Mouse (Mus musculus): ENCODE measurements at regions not wholly inside any gene's neighbourhood (a gene's known extent, or its start where the extent isn't known, plus 50 kb on each side); places are given as distances from the start of the nearest gene placed in this dataset.

DNA sequence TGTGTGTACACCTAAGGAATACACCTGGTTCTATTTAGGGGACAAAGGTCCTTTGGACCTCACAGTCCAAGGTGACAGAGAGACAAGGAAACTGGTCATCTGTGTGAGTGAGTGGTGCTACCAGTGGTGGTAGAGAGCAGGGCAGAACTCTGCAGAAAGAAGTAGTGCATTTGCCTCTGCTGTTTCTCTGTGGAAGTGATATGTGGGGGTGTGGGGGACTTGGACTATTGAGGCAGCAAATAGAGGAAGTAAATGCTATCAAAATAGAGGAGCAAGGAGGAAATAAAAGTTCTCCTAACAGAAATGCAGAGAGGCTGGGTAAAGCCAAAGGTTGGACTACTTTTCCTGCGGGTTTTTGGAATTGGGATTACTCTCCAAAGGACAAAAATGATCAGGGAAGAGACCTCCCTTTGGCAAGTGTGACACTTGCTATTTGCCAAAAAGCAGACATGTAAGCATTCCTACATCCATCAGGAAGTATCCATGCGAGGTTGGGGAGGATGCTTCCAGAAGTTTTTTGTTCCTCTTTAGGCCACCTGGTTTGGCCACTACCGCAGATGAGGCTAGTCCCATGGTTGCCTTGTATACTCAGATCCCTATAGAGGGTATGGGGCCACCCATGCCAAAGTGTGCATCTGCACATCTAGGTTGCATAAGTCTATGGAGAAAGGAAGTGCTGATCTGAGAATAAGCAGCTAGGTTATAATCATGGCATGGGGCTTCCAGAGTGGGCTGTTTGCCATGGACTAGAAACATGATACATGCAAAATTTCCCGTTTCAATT lies 285.0 kb upstream of the Klf4 start:
- no peak for DNase-seq (ENCODE audit: low spot score in 2 of 2)

DNA sequence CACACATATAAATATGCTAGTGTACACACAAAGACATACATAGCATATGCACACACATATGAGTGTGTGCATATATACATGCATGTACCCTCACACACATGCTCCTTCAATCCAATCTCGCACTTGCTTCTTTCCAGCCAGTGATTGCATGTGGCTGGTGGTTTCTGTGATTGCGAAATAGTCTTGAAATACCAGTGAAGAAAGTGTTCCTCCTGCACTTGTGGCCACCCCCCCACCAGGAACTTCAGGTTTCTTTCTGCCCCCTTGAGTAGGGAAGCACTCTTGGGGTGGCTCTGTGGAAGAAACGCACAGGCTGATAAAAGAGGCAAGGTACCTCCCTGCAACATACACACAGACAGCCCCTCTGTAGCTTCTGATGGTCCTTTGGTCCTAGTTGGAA lies 283.6 kb upstream of the Klf4 start:
- peak in 1 of 2 experiments; percentile 18 for DNase-seq (ENCODE audit: low spot score in 2 of 2)

DNA sequence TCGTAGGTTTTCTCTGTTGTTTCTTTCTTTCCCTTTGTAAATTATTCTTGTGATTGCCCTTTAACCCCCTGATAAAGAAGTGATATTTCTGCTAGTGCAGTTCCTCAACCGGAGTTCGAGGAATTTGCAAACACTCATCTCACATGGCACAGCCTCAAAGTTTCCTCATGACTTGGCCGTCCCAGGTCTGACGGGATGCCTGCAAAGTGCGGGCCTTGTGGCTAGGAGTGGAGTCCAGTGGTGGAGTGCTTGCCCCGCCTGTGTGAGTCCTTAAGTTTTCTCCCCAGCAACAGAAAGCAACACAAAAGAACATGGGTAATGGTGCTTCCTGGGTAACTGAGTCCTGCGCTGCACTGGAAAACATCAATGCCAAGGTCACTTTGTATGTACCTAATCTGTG lies 280.6 kb upstream of the Klf4 start:
- no peak for DNase-seq (ENCODE audit: low spot score in 2 of 2)

DNA sequence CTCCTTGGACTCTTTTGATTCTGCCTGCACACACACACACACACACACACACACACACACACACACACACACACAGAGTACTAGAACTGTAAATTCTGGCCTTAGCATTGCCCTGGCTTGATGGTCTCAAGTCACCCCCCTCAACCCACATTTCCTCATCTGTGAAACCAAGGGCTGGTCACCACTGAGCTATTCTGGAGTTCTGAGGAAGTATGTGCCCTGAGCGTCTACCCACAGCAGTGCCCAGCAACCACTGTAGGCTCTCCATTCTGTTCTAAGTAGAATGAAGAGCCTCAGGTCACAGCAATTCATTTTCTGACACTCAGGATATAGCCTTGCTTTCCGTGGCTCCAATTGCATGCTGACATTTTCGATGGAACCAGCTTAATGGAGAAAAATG lies 279.4 kb upstream of the Klf4 start:
- no peak for DNase-seq (ENCODE audit: low spot score in 2 of 2)

DNA sequence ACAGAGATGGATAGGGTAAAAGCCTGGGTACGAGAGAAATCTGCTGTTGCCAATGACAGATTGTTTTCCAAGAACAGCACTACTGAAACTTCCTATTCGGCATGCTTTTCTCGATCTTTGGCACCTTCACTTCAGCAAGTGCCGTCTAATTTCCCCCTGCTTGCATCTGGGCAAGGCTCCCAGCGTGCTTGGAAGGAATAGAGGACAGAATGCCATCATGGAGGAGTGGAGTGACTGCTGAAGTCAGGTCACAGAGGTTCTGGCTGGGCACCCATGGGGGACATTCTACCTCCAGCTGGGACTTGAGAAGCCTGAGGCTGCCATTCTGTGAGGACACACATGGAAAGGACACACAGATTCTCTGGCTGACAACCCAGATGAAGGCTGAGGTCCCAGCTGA lies 276.2 kb upstream of the Klf4 start:
- no peak for DNase-seq (ENCODE audit: low spot score in 2 of 2)

DNA sequence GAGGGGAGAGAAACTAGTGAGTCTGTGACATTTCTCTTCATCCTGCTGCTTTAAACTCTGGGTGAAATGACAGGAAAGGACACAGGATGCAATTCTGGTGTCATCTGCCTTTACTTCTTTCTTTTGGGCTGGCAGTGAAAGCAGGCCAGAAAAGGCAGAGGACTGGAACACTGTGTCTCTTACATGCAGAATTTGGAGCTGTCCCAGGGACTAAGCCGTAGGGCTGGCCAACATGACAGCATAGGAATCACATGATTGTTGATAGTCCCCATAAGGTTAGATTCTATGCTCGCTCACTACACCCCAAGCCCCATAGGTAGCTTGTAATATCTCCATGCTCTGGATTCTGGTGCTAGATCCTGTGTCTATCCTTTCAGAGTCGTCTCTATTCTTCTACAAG lies 274.5 kb upstream of the Klf4 start:
- no peak for DNase-seq (ENCODE audit: low spot score in 2 of 2)

DNA sequence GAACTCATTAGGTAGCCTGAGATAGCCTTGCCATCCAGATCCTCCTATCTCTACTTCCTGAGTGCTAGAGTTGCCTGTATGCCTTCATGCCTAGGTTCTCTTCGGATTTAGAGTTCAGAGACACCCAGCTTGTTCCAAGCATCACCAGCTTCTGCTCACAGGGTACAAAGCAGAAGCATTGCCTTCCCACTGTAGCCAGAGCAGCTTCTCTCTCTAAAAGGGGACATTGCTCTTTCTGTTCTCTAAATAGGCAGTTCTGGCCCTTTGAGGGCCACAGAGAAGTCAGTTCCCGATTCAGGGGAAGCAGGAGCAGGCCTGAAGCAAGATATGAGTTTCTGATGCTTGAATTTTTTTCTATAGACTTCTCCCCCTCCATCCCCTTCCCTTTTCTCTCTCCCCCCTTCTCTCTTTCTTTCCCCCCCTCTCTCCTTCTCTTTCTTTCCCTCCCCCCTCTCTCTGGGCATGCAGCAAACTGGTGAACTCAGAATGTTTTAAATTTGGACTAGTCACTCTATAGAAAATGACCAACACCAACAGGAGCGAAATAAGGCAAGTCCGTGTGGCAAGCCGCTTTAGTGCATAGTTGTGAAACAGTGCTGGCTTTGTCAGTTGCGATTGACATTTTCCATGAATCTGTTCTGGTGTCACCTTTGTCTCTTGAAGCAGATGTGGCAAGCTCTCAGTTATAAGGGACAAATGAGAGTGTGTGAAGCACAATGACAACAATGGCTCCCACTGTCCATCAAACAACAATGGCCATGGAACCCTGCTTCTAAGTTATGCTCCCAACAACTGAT lies 273.2 kb upstream of the Klf4 start:
- DNase-seq (ENCODE audit: low spot score in 2 of 2) = no peak

DNA sequence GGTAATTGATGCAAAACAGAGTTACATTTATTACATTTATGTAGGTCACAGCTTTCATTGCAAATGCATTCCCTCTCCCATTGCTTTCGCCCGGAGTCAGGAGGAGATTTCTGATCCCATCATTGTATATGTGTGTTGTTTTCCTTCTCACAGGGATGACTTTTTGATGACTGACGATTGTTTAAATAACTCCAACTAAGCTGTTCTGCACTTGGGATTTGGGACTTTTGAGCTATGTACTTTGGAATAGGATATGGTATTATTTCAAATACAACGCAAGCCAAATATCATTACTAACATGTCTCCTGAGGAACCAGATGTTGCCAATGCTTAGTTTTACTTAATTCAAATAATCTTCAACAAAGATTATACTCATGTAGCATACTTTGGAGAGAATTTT lies 269.8 kb upstream of the Klf4 start:
- no peak for DNase-seq (ENCODE audit: low spot score in 2 of 2)

DNA sequence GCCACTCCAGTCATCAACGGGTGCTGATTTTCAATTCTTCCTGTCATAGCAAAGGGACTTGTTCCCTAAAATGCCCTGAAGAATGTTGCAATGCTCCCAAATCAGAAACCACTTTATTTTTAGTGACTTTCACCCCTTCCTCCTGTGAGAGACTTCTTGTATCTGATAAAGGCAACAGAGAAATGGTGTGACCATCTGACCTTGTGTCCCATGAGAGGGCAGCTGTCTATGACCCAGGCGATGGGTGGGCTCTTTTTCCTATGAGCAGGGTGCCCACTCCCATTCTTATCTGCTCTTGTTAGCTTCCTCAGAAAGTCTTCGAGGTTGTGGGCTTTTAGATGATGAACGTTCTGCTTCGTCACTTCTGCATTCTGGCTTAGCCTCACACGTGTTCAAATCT lies 265.8 kb upstream of the Klf4 start:
- DNase-seq (ENCODE audit: low spot score in 2 of 2) = no peak

DNA sequence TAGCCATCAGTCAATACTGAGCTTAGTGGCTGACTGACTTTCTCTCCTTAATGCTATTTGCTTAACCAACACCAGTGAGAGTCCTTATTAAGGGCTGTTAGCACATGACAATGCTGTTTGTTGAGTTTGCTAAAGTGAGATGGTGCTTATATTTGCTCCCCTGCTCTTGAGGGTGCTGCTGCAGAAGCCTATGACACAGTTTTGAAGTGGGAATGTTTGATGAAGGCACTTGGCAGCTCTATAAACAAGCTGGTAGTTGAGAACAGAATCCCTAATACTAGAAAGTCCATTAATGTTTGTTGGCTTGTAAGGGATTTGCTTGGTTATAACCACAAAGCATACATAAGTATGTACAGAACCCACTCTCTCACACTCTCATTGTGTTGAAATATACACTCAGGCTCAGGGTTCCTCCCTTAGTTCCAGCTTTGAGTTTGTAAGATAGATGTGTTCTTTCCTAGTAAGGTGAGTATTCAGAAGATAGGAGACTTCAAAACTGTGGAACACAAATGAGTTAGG lies 249.1 kb upstream of the Klf4 start:
- no peak for DNase-seq (ENCODE audit: low spot score in 2 of 2)

DNA sequence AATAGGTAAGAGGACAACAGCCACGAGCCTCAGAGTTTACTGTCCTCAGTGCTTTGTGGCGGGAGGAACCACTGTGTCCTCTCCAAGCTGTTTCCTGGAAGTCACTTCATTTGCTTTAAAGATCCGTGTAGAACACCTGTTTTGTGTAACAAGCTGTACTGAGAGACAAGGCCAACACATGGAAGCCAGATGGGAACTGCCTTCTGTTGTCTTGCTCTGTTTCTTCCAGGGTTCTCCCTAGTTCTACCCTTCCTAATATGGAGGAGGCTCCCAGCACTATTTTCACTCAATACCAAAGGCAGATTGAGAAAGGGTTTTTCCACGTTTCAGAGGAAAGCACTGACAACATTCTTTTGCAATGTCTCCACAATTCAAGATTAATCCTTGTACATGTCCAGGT lies 247.3 kb upstream of the Klf4 start:
- DNase-seq (ENCODE audit: low spot score in 2 of 2) = no peak

DNA sequence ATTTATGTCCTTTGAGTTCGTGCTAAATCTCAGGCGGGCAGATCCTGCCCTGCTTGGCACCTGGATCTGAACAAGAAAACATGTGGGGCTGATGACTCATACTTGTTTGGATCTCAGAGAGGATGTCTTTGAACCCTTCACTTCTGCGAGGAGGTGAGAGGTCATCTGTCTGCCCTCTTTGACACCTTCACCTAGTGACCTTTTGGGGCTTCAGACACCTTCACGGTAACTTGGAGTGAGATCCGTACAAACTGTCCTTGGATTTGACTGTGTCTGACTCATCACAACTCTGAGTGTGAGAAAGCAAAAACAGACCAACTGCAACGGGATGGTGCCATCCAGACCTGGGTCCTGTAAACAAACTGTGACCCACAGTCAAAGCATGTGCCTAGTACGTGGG lies 243.6 kb upstream of the Klf4 start:
- no peak for DNase-seq (ENCODE audit: low spot score in 2 of 2)

DNA sequence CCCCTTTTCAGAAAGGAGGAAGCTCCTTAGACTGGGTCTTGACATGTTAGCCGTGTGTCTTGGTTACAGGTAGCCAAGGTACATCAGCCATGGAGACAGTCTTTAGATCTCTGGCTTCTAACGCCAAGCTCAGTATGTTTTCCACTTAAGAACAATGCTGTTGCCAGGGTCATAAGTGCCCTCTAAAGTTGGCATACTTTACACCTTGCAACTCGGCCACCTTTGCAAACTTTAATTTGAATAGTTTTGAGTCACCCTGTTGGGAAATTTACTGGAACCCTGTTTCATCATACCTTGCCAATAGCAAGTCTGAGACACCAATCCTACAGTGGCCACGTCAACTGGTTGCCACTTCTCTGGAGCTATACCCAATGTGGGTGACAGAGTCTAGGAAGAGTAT lies 242.3 kb upstream of the Klf4 start:
- DNase-seq (ENCODE audit: low spot score in 2 of 2) = no peak

DNA sequence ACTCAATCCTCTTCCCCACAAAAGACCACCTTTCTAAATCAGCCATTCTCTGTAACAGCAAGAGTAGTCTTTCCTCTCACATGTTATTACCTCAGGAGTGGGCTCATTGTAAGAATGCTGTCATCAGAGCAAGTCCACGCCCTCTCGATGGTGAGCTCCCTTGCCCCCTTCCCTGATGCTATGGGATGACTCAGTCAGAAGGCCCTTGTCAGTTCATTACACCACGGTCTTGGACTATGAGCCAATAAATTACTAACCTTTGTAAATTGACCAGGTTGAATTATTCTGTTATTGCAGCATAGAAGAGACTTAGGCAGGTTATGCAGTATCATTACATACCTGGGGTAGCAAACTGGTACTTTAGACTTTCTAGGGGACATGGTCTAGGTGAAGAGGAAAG lies 237.4 kb upstream of the Klf4 start:
- DNase-seq (ENCODE audit: low spot score in 2 of 2) = no peak

DNA sequence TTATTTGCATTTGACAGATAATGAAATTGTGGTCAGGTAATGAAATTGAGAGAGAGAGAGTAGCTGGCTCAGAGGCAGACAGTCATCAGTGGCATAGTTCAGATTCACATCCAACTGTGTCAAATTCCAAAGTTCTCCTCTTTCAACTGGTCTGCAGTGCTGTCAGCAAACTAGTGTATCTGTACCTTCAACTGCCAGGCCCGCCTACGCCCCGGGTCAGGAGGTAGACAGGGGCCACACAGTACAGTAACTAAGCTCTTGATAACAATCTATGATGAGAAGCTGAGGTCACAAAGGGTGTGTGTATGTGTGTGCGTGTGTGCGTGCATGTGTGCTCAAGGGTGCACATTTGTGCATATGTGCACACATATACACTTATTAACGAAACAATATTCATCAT lies 236.1 kb upstream of the Klf4 start:
- DNase-seq (ENCODE audit: low spot score in 2 of 2) = no peak

DNA sequence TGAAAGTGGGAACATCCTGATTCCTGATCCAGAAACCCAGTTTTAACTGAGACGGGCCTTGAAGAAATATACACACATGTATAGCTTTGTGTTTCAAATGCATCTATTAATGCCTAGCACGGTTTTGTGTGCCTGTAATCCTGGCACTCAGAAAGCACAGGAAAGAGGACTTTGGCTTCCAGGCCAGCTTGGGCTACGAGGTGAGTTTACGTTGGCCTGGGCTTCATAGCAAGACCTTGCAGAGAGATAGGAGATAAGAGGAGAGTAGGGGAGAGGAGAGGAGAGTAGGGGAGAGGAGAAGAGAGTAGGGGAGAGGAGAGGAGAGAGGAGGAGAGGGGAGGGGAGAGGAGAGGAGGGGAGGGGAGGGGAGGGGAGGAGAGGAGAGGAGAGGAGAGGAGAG lies 234.9 kb upstream of the Klf4 start:
- no peak for DNase-seq (ENCODE audit: low spot score in 2 of 2)

DNA sequence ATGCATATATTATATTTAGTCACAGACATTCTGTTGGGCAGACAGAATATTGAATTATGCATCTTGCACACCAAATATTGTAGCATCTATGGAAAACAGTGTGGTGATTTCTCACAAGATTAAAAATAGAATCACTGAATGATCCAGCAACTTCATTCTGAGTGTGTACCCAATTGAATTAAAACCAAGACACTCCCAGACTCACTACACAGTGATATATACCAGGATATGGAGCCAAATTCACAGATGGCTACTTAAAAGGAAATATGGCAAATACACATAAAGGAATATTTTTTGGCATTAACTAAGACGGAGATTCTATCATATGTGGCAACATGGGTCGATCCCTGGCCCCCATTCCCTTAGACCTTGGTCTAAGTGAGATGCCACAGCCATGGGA lies 233.5 kb upstream of the Klf4 start:
- no peak for DNase-seq (ENCODE audit: low spot score in 2 of 2)

DNA sequence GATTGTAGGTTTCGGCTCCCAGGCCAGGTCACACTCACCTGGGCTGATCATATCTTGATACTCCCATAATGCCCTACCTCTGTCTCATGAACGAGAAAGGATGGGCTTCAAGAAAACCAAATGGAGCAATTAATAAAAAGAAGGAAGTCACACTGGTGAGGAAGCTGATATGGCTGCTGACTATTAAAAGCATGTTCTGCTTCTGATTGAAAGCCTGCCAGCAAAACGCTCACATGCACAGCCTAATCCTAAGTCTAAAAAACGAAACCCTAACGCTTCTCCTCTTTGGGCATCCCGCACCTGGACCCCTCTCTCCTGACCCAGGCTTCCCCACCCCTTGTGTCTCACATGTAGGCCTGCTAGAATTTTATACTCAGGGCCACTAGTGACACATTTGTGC lies 230.8 kb upstream of the Klf4 start:
- no peak for DNase-seq (ENCODE audit: low spot score in 2 of 2)

DNA sequence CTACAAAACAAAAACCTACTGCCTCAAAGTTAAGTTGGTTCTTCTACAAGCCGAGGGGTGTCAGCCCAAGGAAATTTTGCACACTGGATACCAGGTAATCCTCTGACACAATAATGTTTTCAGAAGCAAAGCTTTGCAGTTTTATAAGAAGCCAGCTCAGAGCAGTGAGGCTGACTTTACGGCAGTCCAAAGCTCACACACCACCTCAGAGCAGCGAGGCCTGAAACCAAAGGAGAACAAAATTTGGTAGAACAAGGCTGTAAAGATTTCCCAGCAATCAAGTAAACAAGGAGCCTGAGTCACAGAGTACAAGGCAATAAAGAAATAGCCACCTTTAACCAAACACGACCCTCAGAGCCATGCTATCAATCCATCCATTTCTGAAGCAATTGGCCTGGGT lies 230.1 kb upstream of the Klf4 start:
- no peak for DNase-seq (ENCODE audit: low spot score in 2 of 2)

DNA sequence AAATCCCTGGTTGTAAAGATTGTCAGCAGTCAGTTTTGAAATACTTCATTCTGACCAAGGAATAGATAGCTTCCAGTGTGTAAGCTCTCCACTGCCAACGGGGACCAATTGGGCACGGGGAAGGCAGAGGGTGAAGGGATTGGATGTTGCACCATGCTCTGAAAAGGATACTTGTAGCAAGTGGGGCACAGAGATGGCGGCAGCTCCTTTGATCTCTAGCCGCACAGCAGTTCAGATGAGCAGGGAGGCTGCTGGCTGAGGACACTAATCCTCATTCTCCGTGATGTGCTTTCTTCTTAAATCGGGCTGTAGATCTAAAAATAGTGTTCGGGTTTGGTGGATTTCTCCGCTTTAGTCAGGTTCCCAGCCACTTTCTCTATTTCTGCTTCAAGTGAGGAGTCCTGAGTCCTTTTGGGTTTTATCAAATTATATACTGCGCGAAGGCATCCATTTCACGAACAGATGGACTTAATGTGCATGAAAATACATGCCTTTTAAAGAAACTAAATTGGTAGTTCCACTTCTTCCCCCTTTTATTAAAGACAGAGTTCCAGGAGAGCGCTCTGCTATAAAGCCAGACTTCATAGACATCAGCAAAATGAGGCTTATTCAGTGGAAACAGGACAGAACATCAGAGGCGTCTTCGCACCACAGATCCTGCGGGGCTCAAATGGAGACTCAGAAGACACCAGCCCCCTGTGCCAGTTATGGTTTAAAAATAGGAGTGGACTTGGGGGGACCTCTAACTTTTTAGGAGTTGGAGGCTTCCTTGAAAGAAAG lies 225.1 kb upstream of the Klf4 start:
- DNase-seq (ENCODE audit: low spot score in 2 of 2) = no peak

DNA sequence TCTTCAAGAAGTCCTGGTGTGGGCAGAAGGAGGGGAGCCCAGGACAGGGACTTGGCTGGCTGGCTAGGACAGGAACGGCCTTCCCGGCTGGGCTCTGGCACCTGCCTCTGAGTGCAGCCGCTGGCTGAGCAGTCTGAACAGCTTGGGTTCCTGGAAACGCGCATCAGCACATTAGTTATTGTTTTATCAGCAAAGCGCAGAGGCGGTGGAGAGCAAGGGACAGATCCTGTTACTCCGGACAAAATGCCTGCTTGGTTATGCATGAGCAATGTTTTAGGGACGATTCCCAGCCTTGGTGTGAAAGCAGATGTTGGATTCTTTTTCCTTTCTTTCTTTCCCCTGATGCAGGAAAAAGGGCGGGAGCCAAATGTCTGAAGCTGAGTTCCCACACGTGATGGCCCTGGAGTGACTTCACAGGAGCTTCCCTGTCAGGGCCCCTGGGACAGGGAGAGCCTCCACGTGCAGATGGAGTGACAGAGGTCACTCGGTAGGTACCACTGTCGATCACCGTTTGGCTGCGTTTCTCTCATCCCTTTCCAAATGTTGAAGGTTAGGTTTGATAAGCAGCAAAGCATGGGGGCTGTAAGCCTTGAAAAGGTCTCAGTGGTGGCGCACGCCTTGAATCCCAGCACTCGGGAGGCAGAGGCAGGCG lies 217.8 kb upstream of the Klf4 start:
- DNase-seq (ENCODE audit: low spot score in 2 of 2) = no peak

DNA sequence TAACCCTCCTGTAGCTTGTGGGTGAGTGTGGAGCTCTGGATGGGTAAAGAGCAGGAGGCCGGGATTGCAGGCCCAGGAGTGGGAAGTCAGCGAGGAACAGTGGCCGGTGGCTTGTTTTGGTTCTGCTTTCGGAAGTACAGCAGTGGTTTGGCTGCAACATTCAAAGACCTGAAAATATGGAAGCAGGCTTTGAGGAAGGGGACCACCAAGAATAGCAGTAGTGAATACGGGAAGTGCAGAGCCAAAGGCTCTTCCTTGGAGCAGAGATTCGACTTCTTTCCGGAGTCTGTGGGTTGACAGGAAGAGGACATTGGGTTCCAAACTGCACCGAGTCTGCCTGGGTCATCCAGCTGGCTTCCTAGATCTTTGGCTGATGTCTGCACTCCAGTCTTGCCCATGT lies 209.1 kb upstream of the Klf4 start:
- DNase-seq (ENCODE audit: low spot score in 2 of 2) = no peak

Measured in spleen, postnatal 4 days (tissue).